Mouse (Mus musculus): ENCODE measurements around the gene Trim69. TPM values are rescaled to one million over a fixed set of nuclear protein-coding genes. Genes with fewer than 3 reads are reported as not detected.

Gene Trim69
- not detected in 2 replicates for polyA plus RNA-seq (2015; fragmentation: Nextera tagmentation; extraction: Ambion mirVana)

- no peak within 1 kb of the TSS for H3K4me3 ChIP-seq (ENCODE audit: low read depth, low read length)
- peaks cover 4% of the 10 kb centered on the region; the same call in 1 of the 2 replicates for H3K4me1 ChIP-seq (ENCODE audit: insufficient read depth)
- H3K9me3 ChIP-seq (ENCODE audit: low read length), result no peaks in the 10 kb centered on the region
- no peaks in the 10 kb centered on the region for H3K27me3 ChIP-seq (ENCODE audit: insufficient read depth, low read length)
- 33% methylated on average over 2 of the region's 2 CpGs for WGBS (ENCODE audit: insufficient replicate concordance)
- ATAC-seq, result peak; percentile 44
- no peak within 1 kb of the TSS for H3K4me2 ChIP-seq (ENCODE audit: low read depth, low read length)
- no peak within 1 kb of the TSS for H3K9ac ChIP-seq (replicated peaks)
- DNase-seq, result peak; percentile 87
- H3K36me3 ChIP-seq (replicated peaks; ENCODE audit: insufficient read depth, low read length), result no peaks in the 10 kb centered on the region
- TF ChIP-seq CTCF (IDR thresholded peaks at IDR 0.05; ENCODE audit: low read depth), result peak; percentile 94
- TF ChIP-seq EP300 (IDR thresholded peaks at IDR 0.05; ENCODE audit: low read depth), result 0 out of 2 replicates have a peak, but pooled peaks have one; percentile 22
- H3K27ac ChIP-seq (ENCODE audit: low read depth), result no peak within 1 kb of the TSS
These were observed at the start of gene Trim69 for GRCm38 (mm10) chr2:122160680-122161079. TSS of gene Trim69 (plus strand) at chr2:122160700.

GRCm38 (mm10) chr2:122116888-122117287 is 43.6 kb upstream of the Trim69 start:
- no peak overlapping the region; the same call in 1 of the 2 replicates for H3K9ac ChIP-seq (replicated peaks)
- H3K4me3 ChIP-seq (ENCODE audit: low read depth, low read length), result no peak overlapping the region
- peaks cover 18% of the 10 kb centered on the region for H3K4me1 ChIP-seq (ENCODE audit: insufficient read depth)
- TF ChIP-seq EP300 (IDR thresholded peaks at IDR 0.05; ENCODE audit: low read depth), result no peak
- no peak for TF ChIP-seq CTCF (IDR thresholded peaks at IDR 0.05; ENCODE audit: low read depth)
- H3K36me3 ChIP-seq (replicated peaks; ENCODE audit: insufficient read depth, low read length), result peaks cover 11% of the 10 kb centered on the region
- WGBS (ENCODE audit: insufficient replicate concordance), result 86% methylated on average over 2 of the region's 2 CpGs
- DNase-seq (no peak), ATAC-seq (no peak)
- H3K27me3 ChIP-seq (ENCODE audit: insufficient read depth, low read length), result no peaks in the 10 kb centered on the region
- H3K9me3 ChIP-seq (ENCODE audit: low read length), result no peaks in the 10 kb centered on the region
- no peak overlapping the region for H3K27ac ChIP-seq (ENCODE audit: low read depth)
- peak overlapping the region; percentile 6; the same call in 1 of the 2 replicates for H3K4me2 ChIP-seq (ENCODE audit: low read depth, low read length)

- H3K4me3 ChIP-seq (ENCODE audit: low read depth, low read length), result peak within 1 kb of the TSS; percentile 97
- peak within 1 kb of the TSS; percentile 77 for H3K4me2 ChIP-seq (ENCODE audit: low read depth, low read length)
- no peaks in the 10 kb centered on the region for H3K27me3 ChIP-seq (ENCODE audit: insufficient read depth, low read length)
- DNase-seq (peak; percentile 97), ATAC-seq (peak; percentile 100)
- H3K4me1 ChIP-seq (ENCODE audit: insufficient read depth), result peaks cover 18% of the 10 kb centered on the region
- peak within 1 kb of the TSS; percentile 96 for H3K27ac ChIP-seq (ENCODE audit: low read depth)
- 1% methylated on average over 47 of the region's 47 CpGs for WGBS (ENCODE audit: insufficient replicate concordance)
- peak; percentile 71; the same call in 1 of the 2 replicates for TF ChIP-seq EP300 (IDR thresholded peaks at IDR 0.05; ENCODE audit: low read depth)
- TF ChIP-seq CTCF (IDR thresholded peaks at IDR 0.05; ENCODE audit: low read depth), result 0 out of 2 replicates have a peak, but pooled peaks have one; percentile 23
- peaks cover 7% of the 10 kb centered on the region for H3K36me3 ChIP-seq (replicated peaks; ENCODE audit: insufficient read depth, low read length)
- H3K9ac ChIP-seq (replicated peaks), result peak within 1 kb of the TSS; percentile 97
- H3K9me3 ChIP-seq (ENCODE audit: low read length), result no peaks in the 10 kb centered on the region
These were observed 42.2 kb upstream of the Trim69 start, which contains the start of gene Spg11 for GRCm38 (mm10) chr2:122117961-122118958. TSS of gene Spg11 (minus strand) at chr2:122118386.

- Histone ChIP-seq H3K27ac (ENCODE audit: low read depth) (no peak overlapping the region), H3K4me1 (ENCODE audit: insufficient read depth) (peaks cover 9% of the 10 kb centered on the region), H3K4me2 (ENCODE audit: low read depth, low read length) (no peak overlapping the region), H3K27me3 (ENCODE audit: insufficient read depth, low read length) (no peaks in the 10 kb centered on the region), H3K4me3 (ENCODE audit: low read depth, low read length) (no peak overlapping the region), H3K9me3 (ENCODE audit: low read length) (no peaks in the 10 kb centered on the region), H3K36me3 (replicated peaks; ENCODE audit: insufficient read depth, low read length) (no peaks in the 10 kb centered on the region), H3K9ac (replicated peaks) (no peak overlapping the region)
- ATAC-seq (peak; percentile 78), DNase-seq (no peak)
- TF ChIP-seq EP300 (IDR thresholded peaks at IDR 0.05; ENCODE audit: low read depth) (peak; percentile 25; the same call in 1 of the 2 replicates), CTCF (IDR thresholded peaks at IDR 0.05; ENCODE audit: low read depth) (no peak)
- WGBS (ENCODE audit: insufficient replicate concordance), result 35% methylated on average over 12 of the region's 12 CpGs
These were observed 34.6 kb upstream of the Trim69 start for GRCm38 (mm10) chr2:122125680-122126572.

- Histone ChIP-seq H3K27ac (ENCODE audit: low read depth) (no peak overlapping the region), H3K9me3 (ENCODE audit: low read length) (no peaks in the 10 kb centered on the region), H3K4me3 (ENCODE audit: low read depth, low read length) (no peak overlapping the region), H3K36me3 (replicated peaks; ENCODE audit: insufficient read depth, low read length) (no peaks in the 10 kb centered on the region), H3K27me3 (ENCODE audit: insufficient read depth, low read length) (no peaks in the 10 kb centered on the region), H3K9ac (replicated peaks) (no peak overlapping the region), H3K4me1 (ENCODE audit: insufficient read depth) (peaks cover 9% of the 10 kb centered on the region), H3K4me2 (ENCODE audit: low read depth, low read length) (no peak overlapping the region)
- 25% methylated on average over 5 of the region's 5 CpGs for WGBS (ENCODE audit: insufficient replicate concordance)
- DNase-seq (no peak), ATAC-seq (no peak)
- TF ChIP-seq CTCF (IDR thresholded peaks at IDR 0.05; ENCODE audit: low read depth) (no peak), EP300 (IDR thresholded peaks at IDR 0.05; ENCODE audit: low read depth) (no peak)
These were observed 33.6 kb upstream of the Trim69 start for GRCm38 (mm10) chr2:122126765-122127347.
